Mouse (Mus musculus): ENCODE measurements around the gene Dab1. TPM values are rescaled to one million over a fixed set of nuclear protein-coding genes. Genes with fewer than 3 reads are reported as not detected.

Dab1 gene
- polyA plus RNA-seq, 1 experiment from 2014 or later, result 77.8 TPM

GRCm38 (mm10) chr4:104500646-104501045, 881.5 kb downstream of the Dab1 start:
- ATAC-seq (ENCODE audit: low FRiP score), result no peak
- peaks cover 39% of the 10 kb centered on the region for H3K4me1 ChIP-seq
- no peak overlapping the region for H3K27ac ChIP-seq
- no peaks in the 10 kb centered on the region for H3K9me3 ChIP-seq
- no peak overlapping the region for H3K4me3 ChIP-seq (replicated peaks)
- no peaks in the 10 kb centered on the region for H3K27me3 ChIP-seq
- 74% methylated on average over 4 of the region's 4 CpGs for WGBS
- no peak overlapping the region for H3K4me2 ChIP-seq
- H3K36me3 ChIP-seq (replicated peaks), result no peaks in the 10 kb centered on the region
- no peak overlapping the region for H3K9ac ChIP-seq

- no peaks in the 10 kb centered on the region for H3K9me3 ChIP-seq
- H3K4me3 ChIP-seq (replicated peaks), result no peak overlapping the region
- whole genome bisulfite sequencing, result 84% methylated on average over 4 of the region's 4 CpGs
- no peak overlapping the region for H3K4me2 ChIP-seq
- H3K27me3 ChIP-seq, result no peaks in the 10 kb centered on the region
- no peak overlapping the region for H3K27ac ChIP-seq
- no peak overlapping the region for H3K9ac ChIP-seq
- H3K4me1 ChIP-seq, result peaks cover 36% of the 10 kb centered on the region
- ATAC-seq (ENCODE audit: low FRiP score), result no peak
- H3K36me3 ChIP-seq (replicated peaks), result no peaks in the 10 kb centered on the region
Observed at GRCm38 (mm10) chr4:104501245-104501644, 882.1 kb downstream of the Dab1 start.

GRCm38 (mm10) chr4:104504916-104505315, 885.8 kb downstream of the Dab1 start:
- no peaks in the 10 kb centered on the region for H3K27me3 ChIP-seq
- ATAC-seq (ENCODE audit: low FRiP score), result no peak
- no peak overlapping the region for H3K27ac ChIP-seq
- H3K4me1 ChIP-seq, result peaks cover 37% of the 10 kb centered on the region
- no peak overlapping the region for H3K9ac ChIP-seq
- no peaks in the 10 kb centered on the region for H3K9me3 ChIP-seq
- H3K4me3 ChIP-seq (replicated peaks), result no peak overlapping the region
- no peak overlapping the region for H3K4me2 ChIP-seq
- no peaks in the 10 kb centered on the region for H3K36me3 ChIP-seq (replicated peaks)

GRCm38 (mm10) chr4:104509230-104509985, 890.2 kb downstream of the Dab1 start:
- 52% methylated on average over 5 of the region's 5 CpGs for WGBS
- Histone ChIP-seq H3K4me1 (peaks cover 31% of the 10 kb centered on the region), H3K27me3 (no peaks in the 10 kb centered on the region), H3K4me3 (replicated peaks) (no peak overlapping the region), H3K36me3 (replicated peaks) (no peaks in the 10 kb centered on the region), H3K9ac (no peak overlapping the region), H3K9me3 (no peaks in the 10 kb centered on the region), H3K4me2 (no peak overlapping the region), H3K27ac (peak overlapping the region; percentile 31; the same call in 1 of the 2 replicates)
- ATAC-seq (ENCODE audit: low FRiP score), result no peak

GRCm38 (mm10) chr4:104511855-104512254, 892.7 kb downstream of the Dab1 start:
- Histone ChIP-seq H3K9ac (no peak overlapping the region), H3K27me3 (no peaks in the 10 kb centered on the region), H3K4me2 (no peak overlapping the region), H3K27ac (no peak overlapping the region), H3K4me3 (replicated peaks) (no peak overlapping the region), H3K4me1 (peaks cover 31% of the 10 kb centered on the region), H3K9me3 (no peaks in the 10 kb centered on the region), H3K36me3 (replicated peaks) (no peaks in the 10 kb centered on the region)
- no peak for ATAC-seq (ENCODE audit: low FRiP score)
- WGBS, result 92% methylated on average over 6 of the region's 6 CpGs

GRCm38 (mm10) chr4:104512513-104512912, 893.4 kb downstream of the Dab1 start:
- ATAC-seq (ENCODE audit: low FRiP score), result no peak
- Histone ChIP-seq H3K4me3 (replicated peaks) (no peak overlapping the region), H3K4me2 (no peak overlapping the region), H3K27ac (no peak overlapping the region), H3K9me3 (no peaks in the 10 kb centered on the region), H3K27me3 (no peaks in the 10 kb centered on the region), H3K4me1 (peaks cover 31% of the 10 kb centered on the region), H3K36me3 (replicated peaks) (no peaks in the 10 kb centered on the region), H3K9ac (no peak overlapping the region)
- WGBS, result 81% methylated on average over 8 of the region's 8 CpGs

GRCm38 (mm10) chr4:104513622-104514021, 894.5 kb downstream of the Dab1 start:
- Histone ChIP-seq H3K36me3 (replicated peaks) (no peaks in the 10 kb centered on the region), H3K9ac (no peak overlapping the region), H3K9me3 (no peaks in the 10 kb centered on the region), H3K4me2 (no peak overlapping the region), H3K27ac (no peak overlapping the region), H3K4me1 (peaks cover 29% of the 10 kb centered on the region), H3K27me3 (no peaks in the 10 kb centered on the region), H3K4me3 (replicated peaks) (no peak overlapping the region)
- ATAC-seq (ENCODE audit: low FRiP score), result no peak; the same call in 1 of the 2 replicates
- WGBS, result 47% methylated on average over 7 of the region's 7 CpGs

GRCm38 (mm10) chr4:104514568-104515000, 895.4 kb downstream of the Dab1 start:
- no peaks in the 10 kb centered on the region for H3K9me3 ChIP-seq
- no peaks in the 10 kb centered on the region for H3K27me3 ChIP-seq
- peaks cover 19% of the 10 kb centered on the region; the same call in 1 of the 2 replicates for H3K4me1 ChIP-seq
- peak; percentile 73 for ATAC-seq (ENCODE audit: low FRiP score)
- H3K4me3 ChIP-seq (replicated peaks), result peak overlapping the region; percentile 21
- H3K36me3 ChIP-seq (replicated peaks), result no peaks in the 10 kb centered on the region
- H3K4me2 ChIP-seq, result peak overlapping the region; percentile 38
- no peak overlapping the region for H3K9ac ChIP-seq
- WGBS, result 2% methylated on average over 10 of the region's 10 CpGs
- no peak overlapping the region for H3K27ac ChIP-seq

- H3K9me3 ChIP-seq, result no peaks in the 10 kb centered on the region
- no peak overlapping the region for H3K4me2 ChIP-seq
- no peaks in the 10 kb centered on the region for H3K36me3 ChIP-seq (replicated peaks)
- H3K4me3 ChIP-seq (replicated peaks), result no peak overlapping the region
- H3K4me1 ChIP-seq, result peaks cover 17% of the 10 kb centered on the region; the same call in 1 of the 2 replicates
- no peaks in the 10 kb centered on the region for H3K27me3 ChIP-seq
- no peak overlapping the region for H3K27ac ChIP-seq
- H3K9ac ChIP-seq, result no peak overlapping the region
- ATAC-seq (ENCODE audit: low FRiP score), result no peak
- WGBS, result 62% methylated on average over 5 of the region's 5 CpGs
Observed at GRCm38 (mm10) chr4:104515681-104516080, 896.5 kb downstream of the Dab1 start.

GRCm38 (mm10) chr4:104522324-104522723, 903.2 kb downstream of the Dab1 start:
- H3K27me3 ChIP-seq, result no peaks in the 10 kb centered on the region
- peaks cover 20% of the 10 kb centered on the region for H3K4me1 ChIP-seq
- no peak overlapping the region for H3K4me3 ChIP-seq (replicated peaks)
- WGBS, result 36% methylated on average over 8 of the region's 8 CpGs
- H3K9ac ChIP-seq, result no peak overlapping the region
- no peak overlapping the region for H3K4me2 ChIP-seq
- no peak for ATAC-seq (ENCODE audit: low FRiP score)
- H3K9me3 ChIP-seq, result no peaks in the 10 kb centered on the region
- H3K27ac ChIP-seq, result no peak overlapping the region
- no peaks in the 10 kb centered on the region for H3K36me3 ChIP-seq (replicated peaks)

- Histone ChIP-seq H3K4me3 (replicated peaks) (no peak overlapping the region), H3K4me2 (no peak overlapping the region), H3K9me3 (no peaks in the 10 kb centered on the region), H3K27ac (no peak overlapping the region), H3K4me1 (peaks cover 20% of the 10 kb centered on the region), H3K27me3 (no peaks in the 10 kb centered on the region), H3K9ac (no peak overlapping the region), H3K36me3 (replicated peaks) (no peaks in the 10 kb centered on the region)
- WGBS, result 82% methylated on average over 7 of the region's 7 CpGs
- no peak for ATAC-seq (ENCODE audit: low FRiP score)
Observed at GRCm38 (mm10) chr4:104523776-104524175, 904.6 kb downstream of the Dab1 start.

- Histone ChIP-seq H3K4me3 (replicated peaks) (no peak overlapping the region), H3K4me2 (no peak overlapping the region), H3K9me3 (no peaks in the 10 kb centered on the region), H3K36me3 (replicated peaks) (no peaks in the 10 kb centered on the region), H3K4me1 (no peaks in the 10 kb centered on the region), H3K9ac (no peak overlapping the region), H3K27ac (no peak overlapping the region), H3K27me3 (no peaks in the 10 kb centered on the region)
- 89% methylated on average over 4 of the region's 4 CpGs for WGBS
- ATAC-seq (ENCODE audit: low FRiP score), result no peak
Observed at GRCm38 (mm10) chr4:104529905-104530646, 910.9 kb downstream of the Dab1 start.
